Mouse (Mus musculus) cortical plate, adult 2 months (tissue): Measurements from ENCODE around the gene Bricd5.

Experiments
- CTCF ChIP-seq: fragments of 200-500 bp; IDR thresholded peaks from 2 replicates; pipeline ENCODE4 v1.5.1; 2011; ENCODE audit warnings: mild to moderate bottlenecking, control low read depth, low read length; ENCODE audit not compliant: insufficient read depth; ENCODE audit errors: extremely low read depth
- POLR2A ChIP-seq: fragments of 200-500 bp; IDR thresholded peaks from 2 replicates; pipeline ENCODE4 v1.6.1; 2011; ENCODE audit warnings: mild to moderate bottlenecking, low read length, control low read depth; ENCODE audit not compliant: insufficient read depth; ENCODE audit errors: extremely low read depth

DNA sequence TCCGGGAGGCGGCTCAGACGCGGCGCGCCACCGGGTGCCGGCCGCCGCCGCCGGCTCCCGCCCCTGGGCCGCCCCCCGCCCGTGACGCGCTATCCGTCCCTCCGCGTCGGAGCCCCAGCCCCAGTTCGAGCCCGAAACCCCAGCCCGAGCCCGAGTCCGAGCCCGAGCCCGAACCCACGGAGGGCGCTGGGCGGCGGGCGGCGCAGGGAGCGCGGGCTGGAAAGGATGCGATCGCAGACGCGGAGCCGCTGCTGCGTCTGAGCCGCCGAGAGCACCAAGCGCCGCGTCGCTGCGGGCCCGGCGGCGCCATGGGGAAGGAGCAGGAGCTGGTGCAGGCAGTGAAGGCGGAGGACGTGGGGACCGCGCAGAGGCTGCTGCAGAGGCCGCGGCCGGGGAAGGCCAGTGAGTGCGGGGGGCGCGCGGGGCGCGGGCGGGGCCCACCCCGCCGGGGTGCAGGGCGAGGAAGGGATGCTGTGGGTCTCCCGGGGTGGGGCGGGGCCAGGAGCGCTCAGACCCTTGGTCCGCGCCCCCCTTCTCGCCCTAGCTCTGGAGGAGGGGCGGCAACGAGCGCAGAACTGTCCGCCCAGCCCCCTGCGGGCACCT lies 15.1 kb downstream of the Bricd5 start:
- TF ChIP-seq POLR2A (no peak), CTCF (no peak)
